Mouse (Mus musculus): ENCODE data around the gene Txnl4b.

DNA sequence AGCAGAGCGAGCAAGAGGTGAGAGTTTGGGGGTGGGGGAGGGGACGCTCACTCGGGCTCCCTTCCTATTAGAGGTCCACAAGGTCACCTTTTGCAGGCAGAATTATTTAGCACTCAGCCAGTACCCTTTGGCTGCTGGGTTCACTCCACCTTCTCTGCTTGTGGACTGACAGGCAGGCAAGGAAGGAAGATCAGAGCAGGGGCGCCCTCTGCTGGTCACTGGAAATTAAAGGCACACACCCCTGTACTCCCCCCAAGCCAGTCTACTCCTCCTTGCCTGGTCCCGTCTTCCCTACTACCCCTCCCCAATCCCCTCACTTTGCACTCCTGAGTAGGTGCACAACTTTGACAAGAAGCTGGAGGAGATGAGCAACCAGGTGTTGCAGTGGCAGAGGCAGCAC lies 29.0 kb upstream of the Txnl4b start:
- peak; percentile 74 for TF ChIP-seq CTCF (IDR thresholded peaks at IDR 0.05; ENCODE audit: extremely low read depth, insufficient read depth, low read length)
- no peak for TF ChIP-seq POLR2A (IDR thresholded peaks at IDR 0.05; ENCODE audit: extremely low read depth, insufficient read depth, low read length)
